Mouse (Mus musculus) liver, adult 2 months (tissue): ENCODE results near the gene Ugt1a10.

Source experiments
- CTCF ChIP-seq: fragments of 200-500 bp; IDR thresholded peaks from 2 replicates; pipeline ENCODE4 v1.5.1; 2011; ENCODE audit warnings: low read depth, low read length, control low read depth
- POLR2A ChIP-seq: fragments of 200-500 bp; IDR thresholded peaks from 2 replicates; pipeline ENCODE4 v1.6.1; 2011; ENCODE audit warnings: low read length, control low read depth; ENCODE audit not compliant: insufficient read depth; ENCODE audit errors: extremely low read depth

DNA sequence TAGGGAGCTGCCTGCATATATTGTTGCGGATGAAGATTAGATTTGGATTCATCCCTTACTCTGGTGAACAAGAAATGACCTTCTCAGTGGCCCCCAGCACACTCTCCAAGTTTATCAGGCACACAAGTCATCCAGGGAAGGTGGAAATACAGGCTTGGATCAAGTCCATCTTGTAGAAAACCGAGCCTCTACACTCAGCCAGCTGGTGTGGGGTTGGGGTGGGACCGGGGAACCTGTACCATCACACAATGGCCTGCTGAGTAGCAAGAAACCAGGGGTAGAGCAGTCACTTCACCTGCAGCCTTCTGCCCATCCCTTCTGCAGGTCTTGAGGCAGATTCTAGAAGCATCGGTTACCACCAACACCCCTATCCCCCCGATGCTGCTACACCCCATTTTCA lies 179.5 kb downstream of the Ugt1a10 start:
- TF ChIP-seq CTCF (no peak), POLR2A (no peak)
